Mouse (Mus musculus) small intestine, adult 2 months (tissue): Measurements from ENCODE around the gene Chrm5.

ENCODE experiments used
- CTCF ChIP-seq: fragments of 200-500 bp; IDR thresholded peaks from 2 replicates; pipeline ENCODE4 v1.5.1; 2012; ENCODE audit warnings: low read depth, mild to moderate bottlenecking, control low read depth, inconsistent platforms, low read length, moderate library complexity, mixed read lengths; ENCODE audit not compliant: insufficient replicate concordance, insufficient read length; ENCODE audit errors: extremely low read depth
- POLR2A ChIP-seq: fragments of 200-500 bp; IDR thresholded peaks from 2 replicates; pipeline ENCODE4 v1.6.1; 2012; ENCODE audit warnings: low read depth, mild to moderate bottlenecking, control low read depth, inconsistent platforms, low read length, moderate library complexity

DNA sequence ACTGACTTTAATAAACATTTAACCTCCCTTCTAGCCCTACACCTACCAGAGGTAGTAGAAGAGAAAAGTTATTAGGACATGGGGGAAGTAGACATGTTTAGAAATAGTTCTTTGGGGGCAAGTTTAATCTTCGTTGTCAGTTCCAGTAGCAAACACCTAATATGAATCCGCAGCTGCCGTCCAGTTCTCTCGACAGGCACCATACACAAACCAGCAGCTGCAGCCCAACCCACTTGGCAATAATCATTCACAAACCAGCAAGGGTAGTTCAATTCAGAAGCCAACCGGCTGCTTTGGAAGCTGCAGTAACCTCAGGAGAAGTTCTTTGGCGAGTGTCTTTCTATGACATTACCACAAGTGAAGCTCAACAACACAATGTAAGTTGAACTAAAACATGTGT, 23.4 kb upstream of the Chrm5 start:
- TF ChIP-seq CTCF = no peak
- TF ChIP-seq POLR2A = no peak
